Mouse (Mus musculus) forebrain, embryonic 11.5 days (tissue): Measurements from ENCODE around the gene 1700037H04Rik. TPM values are rescaled to one million over a fixed set of nuclear protein-coding genes. Genes with fewer than 3 reads are reported as not detected.

ENCODE experiments used
- ATAC-seq: fragments of 200-750 bp; cut with Nextera tagmentation; replicated peaks from 2 replicates; pipeline ENCODE4 v1.8.0; 2017; ENCODE audit warnings: moderate TSS enrichment; ENCODE audit not compliant: low FRiP score
- DNase-seq: peaks from one replicate; pipeline ENCODE4 v3.0.0-alpha.2; 2017; ENCODE audit warnings: low spot score
- H3K27ac ChIP-seq: fragments of 300-500 bp; sonication (generic); 2 replicates; pipeline ENCODE4 v1.5.1; 2014; ENCODE audit warnings: low read depth, low read length
- H3K27me3 ChIP-seq: fragments of 300-500 bp; sonication (generic); 2 replicates; pipeline ENCODE4 v1.6.1; 2014; ENCODE audit warnings: mild to moderate bottlenecking, low read length, mixed read lengths; ENCODE audit not compliant: control insufficient read depth, insufficient read depth
- H3K36me3 ChIP-seq: fragments of 300-500 bp; sonication (generic); 2 replicates; pipeline ENCODE4 v1.6.1; 2014; ENCODE audit warnings: mild to moderate bottlenecking, low read length, moderate library complexity, mixed read lengths; ENCODE audit not compliant: control insufficient read depth, insufficient read depth
- H3K4me1 ChIP-seq: fragments of 300-500 bp; sonication (generic); replicated peaks from 2 replicates; pipeline ENCODE4 v1.6.1; 2014; ENCODE audit warnings: low read length, mixed read lengths; ENCODE audit not compliant: control insufficient read depth, insufficient read depth
- H3K4me2 ChIP-seq: fragments of 300-500 bp; sonication (generic); 2 replicates; pipeline ENCODE4 v1.6.1; 2014; ENCODE audit warnings: low read depth, mild to moderate bottlenecking, low read length, moderate library complexity, mixed read lengths; ENCODE audit not compliant: severe bottlenecking
- H3K4me3 ChIP-seq: fragments of 300-500 bp; sonication (generic); 2 replicates; pipeline ENCODE4 v1.5.1; 2014; ENCODE audit warnings: low read depth, low read length
- H3K9ac ChIP-seq: fragments of 300-500 bp; sonication (generic); 2 replicates; pipeline ENCODE4 v1.6.1; 2014; ENCODE audit warnings: low read length
- H3K9me3 ChIP-seq: fragments of 300-500 bp; sonication (generic); 2 replicates; pipeline ENCODE4 v1.6.1; 2016; ENCODE audit warnings: low read length, mixed read lengths; ENCODE audit not compliant: control insufficient read depth
- WGBS: fragments of 180-500 bp; shearing (Covaris S2); extraction: QIAGEN DNeasy Blood & Tissue Kit; methylation state at CpG from one replicate; pipeline ENCODE4 v1.1.7; 2014; 5-methylcytosine and 5-hydroxymethylcytosine counted together
- polyA plus RNA-seq: library from polyadenylated mRNA; unstranded; fragments of >200 nt; fragmentation: Nextera tagmentation; extraction: Ambion mirVana; gene quantifications from 2 replicates; pipeline ENCODE4 v1.2.1, GENCODE M21; 2014

Gene 1700037H04Rik
- polyA plus RNA-seq, 1 experiment from 2014 or later: 122 TPM

- ATAC-seq (no peak), DNase-seq (no peak)
- 91% methylated on average over 21 of the region's 21 CpGs for WGBS
- H3K9ac ChIP-seq: no peak overlapping the region
- H3K36me3 ChIP-seq: peaks cover 13% of the 10 kb centered on the region; the same call in 1 of the 2 replicates
- H3K4me2 ChIP-seq: no peak overlapping the region
- no peaks in the 10 kb centered on the region for H3K4me1 ChIP-seq
- no peak overlapping the region for H3K4me3 ChIP-seq
- no peaks in the 10 kb centered on the region for H3K27me3 ChIP-seq
- no peaks in the 10 kb centered on the region for H3K9me3 ChIP-seq
- no peak overlapping the region for H3K27ac ChIP-seq
These were observed 13.5 kb downstream of the 1700037H04Rik start for GRCm38 (mm10) chr2:131146193-131147042.

- DNase-seq (no peak), ATAC-seq (no peak)
- H3K36me3 ChIP-seq: peaks cover 12% of the 10 kb centered on the region; the same call in 1 of the 2 replicates
- H3K4me1 ChIP-seq: no peaks in the 10 kb centered on the region
- no peak overlapping the region for H3K4me3 ChIP-seq
- H3K9me3 ChIP-seq: no peaks in the 10 kb centered on the region
- H3K27me3 ChIP-seq: no peaks in the 10 kb centered on the region
- WGBS: 90% methylated on average over 2 of the region's 2 CpGs
- no peak overlapping the region for H3K27ac ChIP-seq
- H3K9ac ChIP-seq: no peak overlapping the region
- H3K4me2 ChIP-seq: no peak overlapping the region
These were observed 14.3 kb downstream of the 1700037H04Rik start for GRCm38 (mm10) chr2:131145536-131145935.

GRCm38 (mm10) chr2:131145121-131145520 lies 14.8 kb downstream of the 1700037H04Rik start:
- DNase-seq: no peak
- Histone ChIP-seq H3K27ac (no peak overlapping the region), H3K4me2 (no peak overlapping the region), H3K9ac (no peak overlapping the region), H3K4me3 (no peak overlapping the region), H3K9me3 (no peaks in the 10 kb centered on the region), H3K4me1 (no peaks in the 10 kb centered on the region), H3K36me3 (peaks cover 12% of the 10 kb centered on the region; the same call in 1 of the 2 replicates), H3K27me3 (no peaks in the 10 kb centered on the region)
- 70% methylated on average over 13 of the region's 13 CpGs for WGBS
- ATAC-seq: no peak

- Histone ChIP-seq H3K9ac (no peak overlapping the region), H3K27me3 (no peaks in the 10 kb centered on the region), H3K27ac (no peak overlapping the region), H3K36me3 (peaks cover 5% of the 10 kb centered on the region; the same call in 1 of the 2 replicates), H3K4me1 (no peaks in the 10 kb centered on the region), H3K9me3 (no peaks in the 10 kb centered on the region), H3K4me3 (no peak overlapping the region), H3K4me2 (no peak overlapping the region)
- ATAC-seq (no peak; the same call in 1 of the 2 replicates), DNase-seq (no peak)
- WGBS: 67% methylated on average over 22 of the region's 22 CpGs
These were observed 16.7 kb downstream of the 1700037H04Rik start for GRCm38 (mm10) chr2:131143007-131143780.

GRCm38 (mm10) chr2:131142592-131142991 lies 17.3 kb downstream of the 1700037H04Rik start:
- Histone ChIP-seq H3K4me2 (no peak overlapping the region), H3K27me3 (no peaks in the 10 kb centered on the region), H3K9me3 (no peaks in the 10 kb centered on the region), H3K36me3 (peaks cover 3% of the 10 kb centered on the region; the same call in 1 of the 2 replicates), H3K27ac (no peak overlapping the region), H3K4me1 (no peaks in the 10 kb centered on the region), H3K4me3 (no peak overlapping the region), H3K9ac (no peak overlapping the region)
- ATAC-seq (peak; percentile 32; the same call in 1 of the 2 replicates), DNase-seq (peak; percentile 84)
- 36% methylated on average over 18 of the region's 18 CpGs for WGBS

GRCm38 (mm10) chr2:131141336-131141986 lies 18.4 kb downstream of the 1700037H04Rik start:
- no peaks in the 10 kb centered on the region for H3K27me3 ChIP-seq
- no peak overlapping the region for H3K4me2 ChIP-seq
- H3K4me3 ChIP-seq: no peak overlapping the region
- no peaks in the 10 kb centered on the region; the same call in 1 of the 2 replicates for H3K36me3 ChIP-seq
- H3K4me1 ChIP-seq: no peaks in the 10 kb centered on the region
- H3K27ac ChIP-seq: no peak overlapping the region
- DNase-seq: no peak
- WGBS: 96% methylated on average over 8 of the region's 8 CpGs
- ATAC-seq: no peak
- no peaks in the 10 kb centered on the region for H3K9me3 ChIP-seq
- no peak overlapping the region for H3K9ac ChIP-seq

GRCm38 (mm10) chr2:131140533-131140905 lies 19.4 kb downstream of the 1700037H04Rik start:
- no peak overlapping the region for H3K9ac ChIP-seq
- DNase-seq: no peak
- no peaks in the 10 kb centered on the region for H3K27me3 ChIP-seq
- H3K36me3 ChIP-seq: no peaks in the 10 kb centered on the region; the same call in 1 of the 2 replicates
- no peak overlapping the region for H3K27ac ChIP-seq
- 79% methylated on average over 5 of the region's 5 CpGs for WGBS
- no peaks in the 10 kb centered on the region for H3K4me1 ChIP-seq
- H3K9me3 ChIP-seq: no peaks in the 10 kb centered on the region
- H3K4me3 ChIP-seq: no peak overlapping the region
- ATAC-seq: no peak
- no peak overlapping the region for H3K4me2 ChIP-seq

GRCm38 (mm10) chr2:131139886-131140532 lies 19.9 kb downstream of the 1700037H04Rik start:
- Histone ChIP-seq H3K27me3 (no peaks in the 10 kb centered on the region), H3K4me2 (no peak overlapping the region), H3K4me3 (no peak overlapping the region), H3K27ac (no peak overlapping the region), H3K9me3 (no peaks in the 10 kb centered on the region), H3K36me3 (no peaks in the 10 kb centered on the region; the same call in 1 of the 2 replicates), H3K9ac (no peak overlapping the region), H3K4me1 (no peaks in the 10 kb centered on the region)
- 63% methylated on average over 5 of the region's 5 CpGs for WGBS
- no peak for DNase-seq
- ATAC-seq: no peak
